Mouse (Mus musculus) olfactory bulb, adult 2 months (tissue): ENCODE measurements around the gene Drc7. TPM values are rescaled to one million over a fixed set of nuclear protein-coding genes. Genes with fewer than 3 reads are reported as not detected.

Source experiments
- H3K27ac ChIP-seq: fragments of 200-500 bp; 2 replicates; pipeline ENCODE4 v1.5.1; 2012; ENCODE audit warnings: low read depth, low read length; ENCODE audit not compliant: insufficient read depth
- H3K4me1 ChIP-seq: fragments of 200-500 bp; 2 replicates; pipeline ENCODE4 v1.6.1; 2012; ENCODE audit warnings: low read length; ENCODE audit not compliant: control insufficient read depth, insufficient read depth
- H3K4me3 ChIP-seq: fragments of 200-500 bp; 2 replicates; pipeline ENCODE4 v1.5.1; 2012; ENCODE audit warnings: mild to moderate bottlenecking, low read depth, low read length, moderate library complexity; ENCODE audit not compliant: insufficient read depth
- CTCF ChIP-seq: fragments of 200-500 bp; IDR thresholded peaks from 2 replicates; pipeline ENCODE4 v1.5.1; 2012; ENCODE audit warnings: low read depth, mild to moderate bottlenecking, low read length, moderate library complexity; ENCODE audit not compliant: insufficient read depth
- POLR2A ChIP-seq: fragments of 200-500 bp; IDR thresholded peaks from 2 replicates; pipeline ENCODE4 v1.6.1; 2012; ENCODE audit warnings: mild to moderate bottlenecking, low read depth, low read length, moderate library complexity; ENCODE audit not compliant: insufficient read depth
- WGBS: fragments of 180-500 bp; shearing (Covaris S2); methylation state at CpG from one replicate; pipeline ENCODE4 v1.1.7; 2018; 5-methylcytosine and 5-hydroxymethylcytosine counted together
- polyA plus RNA-seq: library from polyadenylated mRNA; stranded (reverse); fragments of >200 nt; gene quantifications from 2 replicates; pipeline ENCODE4 v1.2.4, GENCODE M21; 2012; ENCODE audit warnings: low replicate concordance; ENCODE audit not compliant: missing spikeins, insufficient read depth, insufficient read length

Drc7 gene
- polyA plus RNA-seq, 1 experiment = not detected

DNA sequence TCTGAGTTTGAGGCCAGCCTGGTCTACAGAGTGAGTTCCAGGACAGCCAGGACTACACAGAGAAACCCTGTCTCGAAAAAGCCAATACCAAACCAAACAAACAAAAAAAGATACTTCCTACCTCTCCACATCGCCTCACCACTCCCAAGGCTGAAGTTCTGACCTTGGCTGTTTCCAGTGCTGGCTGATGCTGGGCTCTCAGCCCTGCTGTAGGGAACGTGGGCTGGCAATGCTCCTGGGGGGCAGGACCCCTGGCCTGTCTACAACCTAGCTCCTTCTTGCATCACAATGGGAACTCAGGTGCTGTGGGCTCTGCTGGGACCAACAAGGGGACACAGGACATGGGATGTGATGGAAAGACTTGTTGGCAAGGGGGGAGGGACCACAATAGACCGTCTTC is 58.2 kb downstream of the Drc7 start:
- H3K27ac ChIP-seq = no peak overlapping the region
- 83% methylated on average over 4 of the region's 4 CpGs for WGBS
- no peak for TF ChIP-seq CTCF
- no peak for TF ChIP-seq POLR2A
- H3K4me3 ChIP-seq = no peak overlapping the region
- H3K4me1 ChIP-seq = no peaks in the 10 kb centered on the region

DNA sequence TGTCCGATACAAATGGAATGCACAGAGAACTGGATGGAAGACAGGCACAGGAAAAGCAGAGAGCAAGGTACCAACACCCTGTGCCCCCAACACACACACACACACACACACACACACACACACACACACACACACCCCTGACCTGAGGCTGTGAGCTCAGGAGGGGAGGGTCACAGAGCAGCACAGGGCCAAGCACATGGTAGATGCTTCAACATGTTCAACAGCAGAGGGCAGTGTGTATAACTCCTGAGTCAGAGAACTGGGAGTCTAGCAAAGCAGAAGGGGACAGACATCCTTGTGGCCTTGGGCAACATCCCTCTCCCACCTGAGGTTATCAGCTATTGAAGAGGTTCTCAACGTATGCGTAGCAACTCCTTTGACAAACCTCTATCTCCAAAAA is 58.8 kb downstream of the Drc7 start:
- no peak overlapping the region for H3K27ac ChIP-seq
- H3K4me3 ChIP-seq = no peak overlapping the region
- no peak for TF ChIP-seq CTCF
- 80% methylated on average over 3 of the region's 3 CpGs for WGBS
- no peaks in the 10 kb centered on the region for H3K4me1 ChIP-seq

DNA sequence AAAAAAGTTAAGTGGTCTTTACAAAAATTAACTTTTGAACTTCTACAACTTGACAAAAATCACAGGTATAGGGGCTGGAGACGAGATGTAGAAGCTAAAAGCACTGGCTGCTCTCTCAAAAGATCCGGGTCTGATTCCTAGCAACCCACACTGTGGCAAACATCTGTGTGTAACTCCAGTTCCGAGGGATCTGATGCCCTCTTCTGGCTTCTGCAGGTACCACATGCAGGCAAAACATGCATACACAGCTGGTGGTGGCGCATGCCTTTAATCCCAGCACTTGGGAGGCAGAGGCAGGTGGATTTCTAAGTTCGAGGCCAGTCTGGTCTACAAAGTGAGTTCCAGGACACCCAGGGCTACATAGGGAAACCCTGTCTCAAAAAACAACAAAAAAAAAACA is 68.6 kb downstream of the Drc7 start:
- Histone ChIP-seq H3K4me3 (no peak overlapping the region), H3K27ac (no peak overlapping the region), H3K4me1 (no peaks in the 10 kb centered on the region)
- no peak for TF ChIP-seq POLR2A
- TF ChIP-seq CTCF = no peak
- WGBS = 96% methylated on average over 5 of the region's 5 CpGs

DNA sequence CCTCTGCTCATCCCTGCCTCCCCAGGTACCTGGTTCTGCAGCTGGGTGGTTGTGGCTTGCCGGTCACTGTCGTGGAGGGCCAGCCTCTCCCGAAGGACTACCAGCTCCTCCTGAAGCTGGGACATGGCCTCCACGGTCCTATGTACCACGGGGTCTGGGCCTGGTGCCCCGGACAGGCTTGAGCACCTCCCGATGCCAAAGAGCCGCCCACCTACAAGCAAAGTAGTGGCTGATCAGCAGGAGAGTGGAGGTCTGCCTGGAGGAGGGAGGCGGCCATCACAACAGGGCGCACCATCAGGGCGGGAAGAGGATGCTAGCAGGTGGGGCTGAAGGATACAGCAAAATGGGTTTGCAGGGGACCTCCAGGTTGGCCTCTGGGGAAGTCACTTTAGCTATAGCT is 71.6 kb downstream of the Drc7 start:
- Histone ChIP-seq H3K27ac (no peak overlapping the region), H3K4me1 (peaks cover 3% of the 10 kb centered on the region; the same call in 1 of the 2 replicates), H3K4me3 (no peak overlapping the region)
- TF ChIP-seq POLR2A (no peak), CTCF (no peak)
- WGBS = 94% methylated on average over 11 of the region's 11 CpGs

DNA sequence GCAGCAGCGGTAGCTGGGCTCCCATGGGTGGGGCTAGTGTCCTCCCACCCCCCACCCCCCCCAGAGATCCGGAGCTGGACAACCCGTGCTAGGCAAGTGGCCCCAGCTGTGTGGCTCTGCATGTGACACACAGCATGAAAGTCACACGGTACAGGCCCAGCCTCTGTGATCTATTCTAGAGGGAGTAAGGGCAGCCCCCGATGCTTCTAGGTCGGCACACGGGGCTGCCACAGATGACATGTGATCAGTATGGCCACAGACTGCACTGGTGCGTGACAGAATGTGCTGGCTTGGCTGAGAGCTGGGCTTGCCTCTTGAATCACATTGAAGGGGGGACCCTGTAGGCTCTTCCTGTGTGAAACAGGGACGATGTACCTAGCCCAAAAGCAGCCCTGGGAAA is 72.8 kb downstream of the Drc7 start:
- Histone ChIP-seq H3K4me1 (peaks cover 3% of the 10 kb centered on the region; the same call in 1 of the 2 replicates), H3K27ac (no peak overlapping the region), H3K4me3 (no peak overlapping the region)
- TF ChIP-seq CTCF (no peak), POLR2A (no peak)
- 73% methylated on average over 9 of the region's 9 CpGs for WGBS

Other genes starting within 250 kb of the Drc7 start
- not detected in 2 replicates for gene Ccl17, start 244.7 kb upstream of the Drc7 start, polyA plus RNA-seq
- gene Coq9, start 216.8 kb upstream of the Drc7 start, polyA plus RNA-seq = not detected in 2 replicates
- gene Ciapin1, start 216.7 kb upstream of the Drc7 start, polyA plus RNA-seq = not detected in 2 replicates
- not detected in 2 replicates for gene Polr2c, start 197.7 kb upstream of the Drc7 start, polyA plus RNA-seq
- gene Dok4, start 178.8 kb upstream of the Drc7 start, polyA plus RNA-seq = not detected in 2 replicates
- gene Ccdc102a, start 137.0 kb upstream of the Drc7 start, polyA plus RNA-seq = not detected in 2 replicates
- gene Adgrg5, start 131.4 kb upstream of the Drc7 start, polyA plus RNA-seq = not detected in 2 replicates
- gene Adgrg1, start 80.4 kb upstream of the Drc7 start, polyA plus RNA-seq = not detected in 2 replicates
- not detected in 2 replicates for gene Adgrg3, start 37.4 kb upstream of the Drc7 start, polyA plus RNA-seq
- gene Katnb1, start 26.1 kb downstream of the Drc7 start, polyA plus RNA-seq = not detected in 2 replicates
- gene Kifc3, start 147.7 kb downstream of the Drc7 start, polyA plus RNA-seq = not detected in 2 replicates